Mouse (Mus musculus) heart, postnatal 14 days (tissue): ENCODE measurements at regions not wholly inside any gene's neighbourhood (a gene's known extent, or its start where the extent isn't known, plus 50 kb on each side); places are given as distances from the start of the nearest gene placed in this dataset.

Experiments
- DNase-seq, 2 experiments: peaks; one replicate each; pipeline ENCODE4 v3.0.0; 2021 to 2022
- intact Hi-C: fragments of 180-260 bp; cut with DNase I; formaldehyde crosslinking; loops from one replicate; pipeline ENCODE4 v1.15.1; 2025

- DNase-seq: no peak
- intact Hi-C loops: no loop called here
Observed at GRCm38 (mm10) chr5:51671190-51671589, 103.7 kb upstream of the Ppargc1a start.

GRCm38 (mm10) chr5:51665241-51665640 lies 97.7 kb upstream of the Ppargc1a start:
- peak; percentile 5 to 21 for DNase-seq

DNA sequence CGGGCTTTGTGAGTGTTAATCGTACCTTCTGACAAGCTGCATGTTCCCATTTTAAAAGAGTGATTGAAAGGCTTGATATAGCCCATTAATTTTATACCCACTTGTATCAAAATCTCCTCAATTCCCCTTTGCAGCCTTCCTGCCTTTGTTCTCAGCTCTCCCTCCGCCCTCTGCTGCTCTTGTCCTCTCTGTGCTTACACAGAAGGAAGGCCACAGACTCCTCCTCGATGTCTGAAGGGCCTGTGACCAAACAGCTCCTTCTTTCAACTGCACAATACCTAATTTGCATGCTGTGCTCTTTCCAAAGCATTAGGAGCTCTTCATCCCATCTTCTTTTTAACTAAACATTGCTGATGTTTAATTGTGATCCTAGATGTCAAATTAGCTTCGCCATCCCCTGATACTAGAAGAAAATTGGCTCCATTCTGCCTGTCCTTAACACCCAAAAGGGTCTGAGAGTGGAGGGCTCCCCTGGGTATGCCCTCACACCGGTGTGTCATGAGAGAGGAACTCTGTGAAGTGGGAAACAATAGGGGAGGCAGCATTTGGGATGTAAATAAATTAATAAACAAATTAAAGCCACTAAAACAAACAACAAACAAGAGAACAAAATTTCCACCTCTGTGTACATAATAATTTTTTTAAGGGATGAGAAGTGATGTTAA lies 90.8 kb upstream of the Ppargc1a start:
- no peak for DNase-seq
- intact Hi-C loops: loop anchor here (5.0 kb wide), 1 partner anchor 56 kb away; no protein-coding TSS in a partner anchor

More at GRCm38 (mm10) chr5:51665241-51665640, 97.7 kb upstream of the Ppargc1a start:
- intact Hi-C loops: loop anchor here (10.0 kb wide), 1 partner anchor 230 kb away; no protein-coding TSS in a partner anchor

GRCm38 (mm10) chr5:51653507-51653906 lies 86.0 kb upstream of the Ppargc1a start:
- DNase-seq: no peak
- intact Hi-C loops: no loop called here

DNA sequence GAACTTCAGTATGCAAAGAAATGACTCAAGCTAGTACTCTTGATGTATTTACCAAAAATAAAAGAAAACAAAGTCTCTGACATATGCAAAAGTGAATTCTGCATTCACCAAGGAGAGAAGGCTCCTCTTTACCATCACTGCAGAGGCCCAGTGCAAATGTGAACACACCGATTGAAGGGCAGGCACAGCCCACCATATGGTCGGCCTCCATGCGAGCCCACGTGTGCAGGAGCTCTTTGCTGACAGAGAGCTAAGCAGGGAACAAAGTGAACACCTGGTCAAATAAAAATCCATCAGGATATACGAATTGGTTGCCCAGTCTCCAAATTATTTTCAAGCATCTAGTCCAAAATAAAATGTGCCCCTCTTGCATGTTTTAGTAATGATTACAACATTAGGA lies 56.9 kb upstream of the Ppargc1a start:
- no peak for DNase-seq
- intact Hi-C loops: no loop called here
